Mouse (Mus musculus): ENCODE measurements around the gene Fabp3.
A peak's percentile ranks its signal among the peaks of the same experiment; 100 is the strongest.

Gene Fabp3

GRCm38 (mm10) chr4:130294513-130294912 is 13.9 kb upstream of the Fabp3 start:
- no peak for DNase-seq (ENCODE audit: low read depth)

- DNase-seq (ENCODE audit: low read depth) = no peak
These were observed 13.2 kb upstream of the Fabp3 start for GRCm38 (mm10) chr4:130295047-130295745.

DNA sequence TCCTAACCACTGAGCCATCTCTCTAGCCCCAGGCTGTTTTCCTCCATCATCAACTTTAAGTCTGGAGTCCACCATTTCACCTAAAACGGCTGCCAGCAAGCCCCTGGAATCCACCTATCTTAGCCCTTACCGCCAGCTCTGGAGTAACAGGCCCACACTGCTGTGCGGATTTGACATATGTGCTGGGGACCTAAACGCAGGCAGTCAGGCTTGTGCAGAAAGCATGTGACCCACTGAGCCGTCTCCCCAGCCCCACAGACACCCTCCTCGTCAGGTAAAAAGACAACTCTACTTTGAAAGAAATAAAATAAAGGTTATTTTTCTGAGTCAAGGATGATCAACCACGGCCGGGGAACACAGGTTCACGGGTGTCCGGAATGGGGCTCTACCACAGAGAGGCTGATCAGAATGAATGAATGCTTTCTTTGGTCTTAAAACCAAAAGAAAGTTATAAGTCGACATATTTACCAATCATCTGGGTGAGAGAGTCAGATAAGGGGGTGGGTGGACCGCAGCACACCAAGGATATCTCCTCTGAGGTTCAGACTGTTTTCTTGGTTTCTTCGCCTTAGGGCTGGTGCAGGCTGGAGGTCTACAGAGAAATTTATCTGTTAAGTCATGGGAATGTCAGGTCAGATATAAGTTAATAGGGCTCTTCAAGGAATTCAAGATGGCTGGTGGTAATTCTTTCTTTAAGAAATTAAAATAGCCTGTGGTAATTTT is 12.0 kb upstream of the Fabp3 start:
- no peak for DNase-seq (ENCODE audit: low read depth)

- peak; percentile 66 for DNase-seq (ENCODE audit: low read depth)
These were observed 11.3 kb upstream of the Fabp3 start for GRCm38 (mm10) chr4:130297123-130297529.

GRCm38 (mm10) chr4:130298877-130299628 is 9.3 kb upstream of the Fabp3 start:
- DNase-seq (ENCODE audit: low read depth) = no peak

- DNase-seq (ENCODE audit: low read depth) = no peak
These were observed 8.8 kb upstream of the Fabp3 start for GRCm38 (mm10) chr4:130299629-130300018.

DNA sequence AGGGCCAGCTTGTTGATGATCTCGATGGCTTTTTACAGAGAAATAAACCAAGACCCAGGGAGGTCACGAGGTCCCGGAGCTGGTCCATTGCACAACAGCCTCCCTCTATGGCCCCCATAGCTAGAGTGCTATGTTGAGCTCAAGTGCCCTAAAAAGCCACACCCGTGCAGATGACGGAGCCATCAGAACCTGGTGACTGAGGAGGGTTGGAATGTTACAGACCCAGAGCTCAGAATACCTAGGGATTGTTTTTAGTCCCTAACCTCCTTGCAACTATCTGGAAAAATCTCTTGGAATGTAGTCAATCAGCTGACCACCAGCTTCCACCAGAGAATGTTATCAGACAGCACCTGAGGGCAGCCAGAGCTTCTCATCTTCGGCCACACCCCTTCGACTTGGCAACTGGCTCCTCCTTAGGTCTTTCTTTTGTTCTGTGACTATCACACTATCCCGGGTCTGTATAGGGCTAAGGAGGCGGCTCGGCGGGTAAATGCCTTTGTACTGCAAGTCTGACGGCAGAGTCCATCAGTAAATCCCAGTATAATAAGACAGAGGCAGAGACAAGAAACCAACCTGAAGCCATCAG is 6.0 kb upstream of the Fabp3 start:
- DNase-seq (ENCODE audit: low read depth) = no peak

GRCm38 (mm10) chr4:130304746-130305145 is 3.6 kb upstream of the Fabp3 start:
- no peak for DNase-seq (ENCODE audit: low read depth)

- no peak for DNase-seq (ENCODE audit: low read depth)
These were observed 1.4 kb upstream of the Fabp3 start for GRCm38 (mm10) chr4:130306796-130307630.

DNA sequence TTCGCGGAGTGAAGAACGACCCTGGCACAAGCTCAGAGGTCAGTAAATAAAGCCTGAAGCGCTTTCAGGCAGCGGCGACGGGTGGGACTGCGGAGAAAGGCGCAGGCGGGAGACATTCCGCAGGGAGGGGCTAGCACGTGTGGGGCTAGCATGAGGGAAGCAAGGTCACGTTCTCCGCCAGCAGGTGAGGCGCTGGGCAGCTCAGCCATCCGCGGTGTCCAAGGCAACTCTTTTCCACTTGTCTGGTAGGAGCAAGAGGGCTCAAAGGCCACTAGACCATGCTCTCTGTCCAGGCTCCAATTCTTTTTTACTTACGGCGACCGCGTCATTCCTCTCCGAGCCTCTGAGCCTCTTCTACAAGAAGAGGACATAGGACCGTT is 554 bp upstream of the Fabp3 start:
- peak; percentile 30 for DNase-seq (ENCODE audit: low read depth)

- DNase-seq (ENCODE audit: low read depth) = no peak
These were observed 859 bp downstream of the Fabp3 start for GRCm38 (mm10) chr4:130309254-130309653.

DNA sequence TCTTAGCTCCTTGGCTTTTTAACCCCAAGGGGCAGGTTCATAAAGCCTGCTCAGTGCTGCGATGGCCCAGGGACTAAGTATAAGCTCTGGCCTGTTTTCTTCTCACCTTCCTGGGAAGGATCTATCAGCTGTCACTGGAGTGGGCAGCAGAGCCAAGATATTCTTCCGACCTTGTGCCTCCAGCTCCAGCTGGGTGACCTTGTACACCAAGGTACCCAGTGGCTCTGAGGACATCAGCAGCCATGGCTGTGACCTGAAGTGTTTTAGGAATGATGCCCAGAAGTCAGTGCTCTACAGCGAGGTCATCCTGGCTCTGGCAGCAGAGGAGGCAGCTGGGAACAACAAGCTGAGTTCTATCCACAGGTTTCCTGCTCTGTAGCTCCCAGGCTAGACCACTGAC is 4.1 kb downstream of the Fabp3 start:
- no peak for DNase-seq (ENCODE audit: low read depth)

DNA sequence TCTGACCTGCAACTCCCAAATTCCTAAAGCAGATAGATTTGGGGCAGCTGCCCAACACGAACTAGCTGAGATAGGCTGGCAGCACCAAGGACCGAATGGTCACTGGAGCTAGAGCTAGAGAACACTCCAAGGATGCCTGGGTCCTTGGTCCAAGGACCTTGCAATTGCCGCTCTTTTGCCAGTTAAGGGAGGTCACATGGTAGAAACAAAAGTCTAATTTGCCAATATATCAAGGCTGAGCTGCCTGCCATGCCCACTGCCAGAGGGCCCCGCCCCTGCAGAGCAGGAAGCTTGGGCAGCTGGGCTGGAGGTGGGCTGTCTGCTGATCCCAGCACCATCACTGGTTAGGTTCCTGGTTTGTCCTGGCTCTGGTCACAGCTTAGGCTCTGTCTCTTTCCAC is 5.2 kb downstream of the Fabp3 start:
- DNase-seq (ENCODE audit: low read depth) = no peak

DNA sequence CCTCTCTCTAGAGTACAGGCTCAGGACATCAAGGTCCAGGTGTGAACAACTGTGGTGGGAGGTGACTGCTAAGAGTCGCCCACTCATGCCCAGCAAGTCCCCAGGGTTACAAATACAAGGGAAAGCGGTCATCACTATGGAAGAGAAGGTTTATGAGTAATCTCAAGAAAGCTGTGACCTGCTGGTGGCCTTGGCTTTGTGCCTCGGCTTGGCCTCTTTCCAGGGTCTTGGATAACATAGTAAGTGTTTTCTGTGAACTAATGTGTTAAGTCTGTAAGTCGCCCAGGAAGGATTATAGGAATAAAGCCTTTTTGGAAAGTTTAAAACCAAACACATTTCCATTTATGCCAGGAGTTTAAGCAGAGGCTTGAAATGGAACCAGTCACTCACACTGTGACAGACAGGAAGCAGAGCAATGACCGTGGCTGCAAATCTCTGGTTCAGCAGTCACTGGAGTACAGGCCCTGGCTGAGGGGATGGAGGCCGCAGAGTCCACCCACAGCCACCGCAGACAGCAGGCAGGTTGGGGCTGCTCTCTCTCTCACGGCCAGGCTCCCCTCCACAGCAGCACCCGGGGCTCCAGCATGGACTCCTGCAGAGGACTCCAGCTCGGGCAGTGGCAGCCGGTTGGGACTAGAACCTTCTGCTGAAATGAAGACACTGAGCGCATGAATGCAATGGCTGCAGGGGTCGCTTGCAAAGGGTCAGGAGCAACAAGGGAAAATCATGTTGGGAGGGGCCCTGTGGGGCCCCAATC is 7.6 kb downstream of the Fabp3 start:
- DNase-seq (ENCODE audit: low read depth) = no peak

DNA sequence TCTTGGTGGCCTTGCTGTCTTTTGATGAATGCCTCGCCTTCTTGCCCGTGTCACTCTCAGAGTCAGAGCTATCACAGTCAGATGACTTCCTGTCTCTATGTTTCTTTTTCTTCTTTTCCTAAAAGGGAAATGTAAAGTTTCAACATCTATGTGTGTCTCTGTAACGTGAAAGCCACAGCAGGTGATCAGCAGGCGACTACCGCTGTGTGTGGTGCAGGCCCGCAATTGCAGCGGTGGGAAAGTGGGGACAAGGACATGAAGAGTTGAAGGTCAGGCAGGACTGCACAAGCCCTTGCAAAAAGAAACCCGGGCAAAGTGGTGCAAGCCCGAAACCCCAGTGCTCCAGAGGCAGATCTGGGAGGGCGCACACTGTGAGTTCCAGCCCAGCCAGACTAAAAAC is 8.3 kb downstream of the Fabp3 start:
- DNase-seq (ENCODE audit: low read depth) = peak; percentile 59

- DNase-seq (ENCODE audit: low read depth) = no peak
These were observed 9.7 kb downstream of the Fabp3 start for GRCm38 (mm10) chr4:130318122-130318521.

DNA sequence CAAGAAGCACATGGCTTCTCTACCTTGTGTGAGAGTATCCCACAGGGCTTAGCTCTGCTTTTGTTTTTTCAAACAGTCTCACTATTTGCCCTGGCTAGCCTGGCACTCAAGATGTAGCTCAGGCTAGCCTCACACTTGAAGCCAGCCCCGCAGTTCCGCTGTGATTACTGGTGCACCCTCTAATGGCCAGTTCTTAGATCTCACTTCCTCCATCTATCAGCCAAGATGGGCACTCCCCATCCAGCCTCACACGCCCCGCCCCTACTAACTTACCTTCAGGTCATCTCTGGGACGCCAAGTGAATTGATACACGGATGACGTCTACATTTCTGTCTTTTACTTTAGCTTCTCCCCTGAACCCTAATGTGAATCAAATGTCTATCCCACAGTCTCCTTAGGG is 11.2 kb downstream of the Fabp3 start:
- no peak for DNase-seq (ENCODE audit: low read depth)

GRCm38 (mm10) chr4:130321640-130322039 is 13.2 kb downstream of the Fabp3 start:
- no peak for DNase-seq (ENCODE audit: low read depth)

DNA sequence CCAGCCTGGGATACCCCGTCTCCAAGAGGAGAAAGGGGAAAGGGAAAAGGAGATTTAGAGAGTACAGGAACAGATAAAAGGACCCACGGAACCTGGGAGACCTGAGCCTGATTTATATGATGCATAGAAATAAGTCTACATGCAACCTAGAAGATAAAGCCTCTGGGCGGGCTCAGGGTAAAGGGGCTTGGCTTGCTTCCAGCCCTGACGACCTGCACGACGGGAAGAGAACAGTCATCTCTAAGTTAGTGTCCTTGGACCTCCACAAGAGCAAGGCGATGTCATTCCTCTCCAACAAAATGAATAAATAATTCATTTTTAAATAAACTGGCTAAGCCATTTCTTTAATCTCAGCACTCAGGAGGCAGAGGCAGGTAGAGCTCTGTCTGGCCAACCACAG is 14.2 kb downstream of the Fabp3 start:
- DNase-seq (ENCODE audit: low read depth) = no peak

- no peak for DNase-seq (ENCODE audit: low read depth)
These were observed 14.8 kb downstream of the Fabp3 start for GRCm38 (mm10) chr4:130323165-130323564.

- DNase-seq (ENCODE audit: low read depth) = no peak
These were observed 15.2 kb downstream of the Fabp3 start for GRCm38 (mm10) chr4:130323607-130324006.
